Mouse (Mus musculus) embryonic fibroblast, embryonic 13.5 days (primary cell): Measurements from ENCODE around the gene Kalrn.

Source experiments
- CTCF ChIP-seq: IDR thresholded peaks from 2 replicates; pipeline ENCODE4 v1.5.1; 2011; ENCODE audit warnings: mild to moderate bottlenecking, control low read depth, low read length, moderate library complexity, borderline replicate concordance; ENCODE audit not compliant: insufficient read depth
- POLR2A ChIP-seq: IDR thresholded peaks from 2 replicates; pipeline ENCODE4 v1.6.1; 2011; ENCODE audit warnings: low read depth, mild to moderate bottlenecking, control low read depth, low read length, moderate library complexity

- TF ChIP-seq CTCF = no peak
- TF ChIP-seq POLR2A = no peak
Measured at GRCm38 (mm10) chr16:34044539-34044938, 528.8 kb downstream of the Kalrn start.
